Mouse (Mus musculus) C2C12 (cell line): ENCODE measurements around the gene Nos1. TPM values are rescaled to one million over a fixed set of nuclear protein-coding genes. Genes with fewer than 3 reads are reported as not detected.

ENCODE experiments used
- H3K27me3 ChIP-seq: one replicate; pipeline ENCODE4 v1.6.1; 2011; ENCODE audit not compliant: control insufficient read depth, insufficient read depth, insufficient read length
- H3K36me3 ChIP-seq: one replicate; pipeline ENCODE4 v1.6.1; 2011; ENCODE audit not compliant: control insufficient read depth, insufficient read depth
- H3K4me3 ChIP-seq: one replicate; pipeline ENCODE4 v1.5.1; 2011; ENCODE audit warnings: mild to moderate bottlenecking, control low read depth; ENCODE audit not compliant: poor library complexity, insufficient read depth, severe bottlenecking
- H3K79me2 ChIP-seq: one replicate; pipeline ENCODE4 v1.6.1; 2011; ENCODE audit not compliant: control insufficient read depth, insufficient read depth
- H3K79me3 ChIP-seq: one replicate; pipeline ENCODE4 v1.6.1; 2011; ENCODE audit warnings: low read depth, control low read depth
- H3ac ChIP-seq: one replicate; pipeline ENCODE3; 2011; ENCODE audit warnings: low read depth; ENCODE audit not compliant: control insufficient read depth, insufficient read length
- CEBPB ChIP-seq: IDR thresholded peaks from one replicate; pipeline ENCODE4 v1.6.1; 2011; ENCODE audit warnings: low read depth, mild to moderate bottlenecking, control low read depth, moderate library complexity
- CTCF ChIP-seq: IDR thresholded peaks from one replicate; pipeline ENCODE4 v1.5.1; 2011; ENCODE audit not compliant: control insufficient read depth, insufficient read depth, insufficient read length
- FOSL1 ChIP-seq: IDR thresholded peaks from one replicate; pipeline ENCODE4 v1.8.0; 2011; ENCODE audit warnings: mild to moderate bottlenecking, low read length; ENCODE audit not compliant: poor library complexity, insufficient read depth, severe bottlenecking
- MAX ChIP-seq: IDR thresholded peaks from one replicate; pipeline ENCODE4 v1.6.1; 2011; ENCODE audit warnings: mild to moderate bottlenecking, control low read depth
- MYOD1 ChIP-seq: IDR thresholded peaks from one replicate; pipeline ENCODE4 v1.6.1; 2011; ENCODE audit warnings: low read depth; ENCODE audit not compliant: control insufficient read depth, insufficient read length
- MYOG ChIP-seq: IDR thresholded peaks from one replicate; pipeline ENCODE4 v1.6.1; 2011; ENCODE audit not compliant: control insufficient read depth, insufficient read length; ENCODE audit errors: extremely low read depth
- USF1 ChIP-seq: IDR thresholded peaks from one replicate; pipeline ENCODE4 v1.6.1; 2011; ENCODE audit warnings: low read depth, mild to moderate bottlenecking, control low read depth, moderate library complexity
- polyA plus RNA-seq: library from polyadenylated mRNA; unstranded; fragments of >200 nt; fragmentation: generic; extraction: Trizol; gene quantifications from one replicate; pipeline ENCODE4 v1.2.1, GENCODE M21; 2012; ENCODE audit warnings: missing spikeins

Nos1 gene
- polyA plus RNA-seq, 1 experiment = 0.19 TPM

DNA sequence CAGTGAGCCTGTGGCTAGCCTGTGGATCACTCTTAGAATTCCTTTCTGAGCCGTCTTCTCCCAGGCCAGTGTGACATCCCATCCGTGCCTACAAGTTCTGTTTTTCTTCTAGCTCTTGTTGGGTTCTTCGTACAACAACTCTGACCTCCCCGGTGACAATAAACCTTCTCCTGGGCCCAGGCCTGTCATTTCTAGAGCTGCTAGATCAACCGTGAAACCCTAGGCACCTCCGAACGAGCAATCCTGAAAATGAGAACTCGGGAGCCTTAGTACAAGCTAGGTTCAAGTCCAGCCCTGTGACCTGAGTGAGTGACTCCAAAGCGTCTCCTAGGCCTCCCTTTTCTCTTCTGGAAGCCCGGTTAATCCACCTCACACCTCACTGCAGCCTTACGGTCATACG lies 69.6 kb downstream of the Nos1 start:
- Histone ChIP-seq H3K4me3 (no peak overlapping the region), H3ac (no peak overlapping the region), H3K79me3 (no peaks in the 10 kb centered on the region), H3K36me3 (no peaks in the 10 kb centered on the region), H3K79me2 (no peaks in the 10 kb centered on the region), H3K27me3 (peaks cover 10% of the 10 kb centered on the region)
- TF ChIP-seq CTCF (no peak), FOSL1 (no peak), MYOG (no peak), MAX (no peak)

DNA sequence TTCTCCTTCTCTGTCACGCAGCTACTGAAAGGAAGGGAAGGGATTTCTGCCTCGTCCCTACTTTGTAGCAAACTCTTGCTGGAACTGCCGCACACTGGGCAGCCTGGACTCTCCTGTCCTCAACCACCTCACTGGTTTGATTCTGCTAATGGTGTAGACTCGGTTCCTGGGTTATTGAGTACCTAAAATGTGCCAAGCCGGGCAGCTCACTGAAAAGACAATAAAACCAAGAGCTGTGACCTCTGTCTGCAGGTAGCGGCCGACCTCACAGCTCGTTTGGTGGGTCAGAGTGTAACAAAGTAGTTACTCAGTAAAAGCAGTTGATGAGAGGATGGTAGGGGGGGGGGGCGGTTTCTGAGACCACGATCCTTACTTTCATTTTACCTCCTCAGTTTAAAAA lies 72.9 kb downstream of the Nos1 start:
- Histone ChIP-seq H3ac (no peak overlapping the region), H3K4me3 (no peak overlapping the region), H3K36me3 (no peaks in the 10 kb centered on the region), H3K79me2 (no peaks in the 10 kb centered on the region), H3K27me3 (peaks cover 13% of the 10 kb centered on the region), H3K79me3 (no peaks in the 10 kb centered on the region)
- TF ChIP-seq MYOD1 = no peak
- TF ChIP-seq CEBPB = no peak
- TF ChIP-seq MYOG = no peak
- TF ChIP-seq FOSL1 = no peak
- TF ChIP-seq MAX = no peak
- TF ChIP-seq CTCF = no peak
- TF ChIP-seq USF1 = no peak

DNA sequence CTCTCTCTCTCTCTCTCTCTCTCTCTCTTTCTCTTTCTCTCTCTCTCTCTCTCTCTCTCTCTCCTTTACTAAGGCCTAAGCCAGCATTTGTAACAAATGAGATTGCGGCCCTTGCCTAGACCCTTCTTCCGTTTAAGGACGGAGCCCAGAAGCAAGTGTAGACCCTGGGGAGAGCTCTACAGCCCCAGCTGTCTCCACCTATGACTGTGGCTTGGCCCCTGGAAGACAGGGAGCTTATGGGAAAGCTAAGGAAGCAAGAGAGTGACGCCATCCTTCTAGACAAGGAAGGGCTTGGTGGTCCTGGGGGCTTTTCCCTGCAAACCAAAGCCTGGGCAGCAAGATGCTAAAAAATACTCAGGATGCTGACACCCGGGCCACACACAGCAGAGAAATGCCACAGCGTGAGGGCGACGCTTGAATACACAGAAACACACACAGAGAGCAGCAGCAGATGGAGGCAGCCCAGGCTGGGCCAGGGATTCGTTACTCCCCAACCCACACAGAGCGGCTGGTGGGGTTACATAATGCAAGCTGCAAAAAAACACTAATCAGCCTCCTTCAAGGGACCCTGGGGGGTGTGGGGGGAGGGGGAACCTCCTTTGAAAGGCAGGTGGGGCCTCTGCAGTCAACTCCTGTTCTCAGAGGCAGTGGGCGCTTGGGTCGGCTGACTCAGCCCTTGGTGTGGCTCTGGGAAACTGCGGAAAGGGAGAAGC lies 83.9 kb downstream of the Nos1 start:
- no peak for TF ChIP-seq CTCF
- no peak for TF ChIP-seq MYOG
- no peak for TF ChIP-seq FOSL1
- no peak for TF ChIP-seq MAX
- TF ChIP-seq USF1 = no peak
- TF ChIP-seq MYOD1 = no peak
- TF ChIP-seq CEBPB = no peak
- H3K27me3 ChIP-seq = peaks cover 4% of the 10 kb centered on the region
- H3K79me2 ChIP-seq = no peaks in the 10 kb centered on the region
- no peak overlapping the region for H3ac ChIP-seq
- H3K36me3 ChIP-seq = no peaks in the 10 kb centered on the region
- no peak overlapping the region for H3K4me3 ChIP-seq
- H3K79me3 ChIP-seq = no peaks in the 10 kb centered on the region

DNA sequence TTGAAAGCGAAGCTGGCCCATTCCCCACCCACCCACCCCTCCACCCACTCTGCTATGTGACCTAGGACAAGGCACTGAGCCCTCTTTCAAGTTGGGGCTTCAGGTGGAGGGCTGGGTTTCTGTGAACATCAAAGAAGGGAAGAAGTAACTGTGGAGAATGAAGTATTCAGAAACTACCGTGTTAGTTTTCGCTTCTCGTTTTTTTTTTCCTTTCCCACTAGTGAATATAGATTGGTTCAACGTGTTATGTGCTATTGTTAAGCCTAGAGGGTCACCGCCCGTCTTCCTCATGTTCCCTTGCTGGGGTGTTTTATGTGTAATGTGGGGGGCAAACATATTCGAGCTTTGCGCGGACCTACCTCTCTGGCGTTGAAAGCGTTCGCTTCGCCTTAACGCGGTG lies 85.0 kb downstream of the Nos1 start:
- Histone ChIP-seq H3K36me3 (no peaks in the 10 kb centered on the region), H3ac (no peak overlapping the region), H3K4me3 (no peak overlapping the region), H3K79me2 (no peaks in the 10 kb centered on the region), H3K27me3 (peaks cover 4% of the 10 kb centered on the region), H3K79me3 (no peaks in the 10 kb centered on the region)
- TF ChIP-seq FOSL1 = no peak
- TF ChIP-seq MYOD1 = no peak
- TF ChIP-seq MAX = no peak
- TF ChIP-seq CTCF = no peak
- TF ChIP-seq MYOG = no peak
- no peak for TF ChIP-seq CEBPB
- no peak for TF ChIP-seq USF1

DNA sequence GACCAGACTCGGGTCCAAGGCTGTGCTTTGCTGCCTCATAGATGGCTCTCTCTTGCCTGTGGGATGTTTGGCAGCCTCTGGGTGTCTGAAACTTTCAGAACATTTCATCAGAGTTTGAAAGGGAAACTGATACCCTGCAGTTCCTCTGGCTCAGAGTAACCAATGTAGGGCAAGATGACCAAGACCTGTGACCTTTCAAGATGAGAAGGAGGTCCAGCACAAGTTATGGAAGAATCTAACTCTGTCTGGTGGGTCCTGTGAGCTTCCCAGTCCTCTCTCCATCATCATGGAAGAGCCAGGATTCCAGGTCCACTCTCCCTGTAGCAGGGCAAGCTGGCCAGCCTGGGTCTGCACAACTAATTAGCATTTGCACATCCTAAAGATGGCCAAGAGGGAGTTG lies 90.8 kb downstream of the Nos1 start:
- Histone ChIP-seq H3K79me3 (no peaks in the 10 kb centered on the region), H3K36me3 (no peaks in the 10 kb centered on the region), H3ac (no peak overlapping the region), H3K79me2 (no peaks in the 10 kb centered on the region), H3K27me3 (no peaks in the 10 kb centered on the region), H3K4me3 (no peak overlapping the region)
- TF ChIP-seq MYOG (no peak), USF1 (no peak), FOSL1 (no peak), CEBPB (no peak), MAX (no peak), CTCF (no peak), MYOD1 (no peak)

DNA sequence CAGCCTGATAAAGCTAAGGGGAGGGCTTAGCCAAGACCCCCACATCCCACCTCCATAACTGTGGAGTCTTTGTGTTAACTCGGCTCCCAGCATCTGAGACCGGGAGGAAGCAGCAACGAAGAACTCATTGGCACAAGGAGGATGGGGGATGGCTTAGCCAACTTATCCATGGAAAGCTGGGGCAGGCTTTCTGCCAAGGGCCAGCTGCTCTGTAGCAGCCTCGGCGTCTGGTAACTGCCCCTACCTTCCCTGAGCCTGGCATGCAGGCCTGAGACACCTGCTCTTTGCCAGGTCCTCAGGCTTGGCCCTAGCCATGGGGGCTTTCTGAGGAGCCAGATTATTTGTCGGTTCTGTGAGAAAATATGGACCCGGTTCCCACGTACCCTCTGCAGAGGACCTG lies 93.0 kb downstream of the Nos1 start:
- H3K36me3 ChIP-seq = no peaks in the 10 kb centered on the region
- H3K4me3 ChIP-seq = no peak overlapping the region
- H3ac ChIP-seq = no peak overlapping the region
- TF ChIP-seq CTCF = no peak
- TF ChIP-seq USF1 = no peak
- TF ChIP-seq MYOG = no peak
- TF ChIP-seq CEBPB = no peak
- TF ChIP-seq MYOD1 = no peak
- TF ChIP-seq FOSL1 = no peak
- no peak for TF ChIP-seq MAX
- no peaks in the 10 kb centered on the region for H3K27me3 ChIP-seq
- H3K79me2 ChIP-seq = no peaks in the 10 kb centered on the region
- H3K79me3 ChIP-seq = no peaks in the 10 kb centered on the region
